Mouse (Mus musculus) bone marrow, adult 2 months (tissue): ENCODE measurements around the gene Hoxa9.

Experiments used
- CTCF ChIP-seq: fragments of 200-500 bp; IDR thresholded peaks from 2 replicates; pipeline ENCODE4 v1.5.1; 2011; ENCODE audit warnings: low read length, control low read depth; ENCODE audit not compliant: control insufficient read depth, insufficient read depth
- POLR2A ChIP-seq: fragments of 200-500 bp; IDR thresholded peaks from 2 replicates; pipeline ENCODE4 v1.6.1; 2011; ENCODE audit warnings: low read depth, mild to moderate bottlenecking, control low read depth, low read length, borderline replicate concordance; ENCODE audit not compliant: control insufficient read depth

DNA sequence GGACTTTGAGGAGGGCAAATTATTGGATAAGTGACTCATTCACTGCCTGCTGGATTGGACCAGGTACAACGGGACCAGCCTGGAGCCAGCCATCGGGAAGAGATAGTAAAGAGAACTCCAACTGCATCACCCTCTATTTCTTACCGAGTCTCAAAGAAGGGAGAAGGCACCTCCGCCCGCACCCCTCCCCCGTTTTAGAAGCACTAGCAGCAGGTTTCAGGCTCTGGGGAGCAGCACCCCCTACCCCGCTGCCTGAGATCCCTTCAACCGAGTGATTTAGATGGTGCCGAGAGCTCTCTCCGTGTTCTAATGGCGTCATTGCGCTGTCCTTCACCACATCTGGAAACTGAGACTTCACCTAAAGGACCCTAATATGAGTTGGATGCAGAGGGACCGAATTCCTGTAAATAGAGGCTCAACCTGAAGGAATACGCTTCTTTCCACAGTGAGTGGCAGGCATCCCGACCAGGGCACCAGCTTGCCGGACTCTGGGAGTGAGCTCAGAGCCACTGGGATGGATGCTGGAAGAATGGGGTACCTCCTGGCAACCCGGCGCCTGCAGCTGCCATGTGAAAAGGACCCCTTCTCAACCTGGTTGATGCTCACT is 34.5 kb upstream of the Hoxa9 start:
- TF ChIP-seq CTCF, result no peak
- no peak for TF ChIP-seq POLR2A
